Mouse (Mus musculus) heart, embryonic 13.5 days (tissue): Measurements from ENCODE around the gene Pcif1. TPM values are rescaled to one million over a fixed set of nuclear protein-coding genes. Genes with fewer than 3 reads are reported as not detected.
"Not testable (repeated sequence)": the region's sequence is repeated elsewhere in the genome, so short reads cannot be mapped to it uniquely, and the experiment has no call there.

Experiments
- ATAC-seq: fragments of 200-750 bp; cut with Nextera tagmentation; 2 replicates; pipeline ENCODE4 v1.8.0; 2017; ENCODE audit warnings: moderate TSS enrichment; ENCODE audit not compliant: insufficient number of reproducible peaks, low FRiP score, low TSS enrichment; ENCODE audit errors: extremely low read depth
- H3K27ac ChIP-seq: fragments of 300-500 bp; sonication (generic); replicated peaks from 2 replicates; pipeline ENCODE4 v1.5.1; 2015; ENCODE audit warnings: moderate library complexity, mild to moderate bottlenecking, inconsistent platforms
- H3K27me3 ChIP-seq: fragments of 300-500 bp; sonication (generic); replicated peaks from 2 replicates; pipeline ENCODE4 v1.6.1; 2015; ENCODE audit warnings: mild to moderate bottlenecking, inconsistent platforms
- H3K36me3 ChIP-seq: fragments of 300-500 bp; sonication (generic); 2 replicates; pipeline ENCODE4 v1.6.1; 2015; ENCODE audit warnings: mild to moderate bottlenecking, inconsistent platforms
- H3K4me1 ChIP-seq: fragments of 300-500 bp; sonication (generic); 2 replicates; pipeline ENCODE4 v1.6.1; 2015; ENCODE audit warnings: inconsistent platforms
- H3K4me2 ChIP-seq: fragments of 300-500 bp; sonication (generic); 2 replicates; pipeline ENCODE4 v1.6.1; 2015; ENCODE audit warnings: inconsistent platforms, mild to moderate bottlenecking, moderate library complexity
- H3K4me3 ChIP-seq: fragments of 300-500 bp; sonication (generic); 2 replicates; pipeline ENCODE4 v1.5.1; 2015; ENCODE audit warnings: moderate library complexity, mild to moderate bottlenecking, inconsistent platforms
- H3K9ac ChIP-seq: fragments of 300-500 bp; sonication (generic); 2 replicates; pipeline ENCODE4 v1.6.1; 2015; ENCODE audit warnings: inconsistent platforms, mild to moderate bottlenecking, moderate library complexity
- H3K9me3 ChIP-seq: fragments of 300-500 bp; sonication (generic); 2 replicates; pipeline ENCODE4 v1.6.1; 2016; ENCODE audit warnings: inconsistent platforms
- WGBS: fragments of 180-500 bp; shearing (Covaris S2); methylation state at CpG from one replicate; pipeline ENCODE4 v1.1.7; 2015; ENCODE audit warnings: mixed read lengths; 5-methylcytosine and 5-hydroxymethylcytosine counted together
- polyA plus RNA-seq: library from polyadenylated mRNA; unstranded; fragments of >200 nt; fragmentation: Nextera tagmentation; extraction: Ambion mirVana; gene quantifications from 2 replicates; pipeline ENCODE4 v1.2.1, GENCODE M21; 2015

Pcif1 gene
- polyA plus RNA-seq, 1 experiment from 2014 or later, result 56.0 TPM

- H3K27ac ChIP-seq, result peak overlapping the region; percentile 94
- 21% methylated on average over 16 of the region's 16 CpGs for WGBS
- H3K4me3 ChIP-seq, result no peak overlapping the region
- peak; percentile 78 for ATAC-seq
- H3K9me3 ChIP-seq, result 0 out of 2 replicates have a peak, but pooled peaks cover 5% of the 10 kb centered on the region
- H3K9ac ChIP-seq, result peak overlapping the region; percentile 55
- no peaks in the 10 kb centered on the region for H3K27me3 ChIP-seq
- H3K4me1 ChIP-seq, result peaks cover 31% of the 10 kb centered on the region
- no peaks in the 10 kb centered on the region; the same call in 1 of the 2 replicates for H3K36me3 ChIP-seq
- peak overlapping the region; percentile 22 for H3K4me2 ChIP-seq
These were observed 12.2 kb upstream of the Pcif1 start for GRCm38 (mm10) chr2:164866741-164867551.

DNA sequence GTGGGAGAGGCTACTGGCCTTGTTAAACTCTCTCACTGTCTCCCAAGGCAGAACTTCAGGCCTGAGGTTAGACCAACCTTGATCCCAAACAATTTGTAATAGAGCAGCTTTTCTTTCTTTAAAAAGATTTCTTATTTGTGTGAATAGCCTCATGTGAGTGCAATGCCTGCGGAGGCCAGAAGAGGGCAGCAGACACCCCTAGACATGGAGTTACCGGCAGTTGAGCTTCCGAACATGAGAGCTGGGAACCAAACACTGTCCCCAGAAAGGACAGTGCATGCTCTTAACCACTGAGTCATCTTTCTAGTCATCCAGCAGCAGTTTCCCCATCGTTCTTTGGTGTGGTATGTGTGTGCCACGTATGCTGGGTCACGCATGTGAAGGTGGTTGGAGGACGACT lies 11.5 kb upstream of the Pcif1 start:
- no peak overlapping the region for H3K4me3 ChIP-seq
- ATAC-seq, result no peak
- 87% methylated on average over 7 of the region's 7 CpGs for WGBS

DNA sequence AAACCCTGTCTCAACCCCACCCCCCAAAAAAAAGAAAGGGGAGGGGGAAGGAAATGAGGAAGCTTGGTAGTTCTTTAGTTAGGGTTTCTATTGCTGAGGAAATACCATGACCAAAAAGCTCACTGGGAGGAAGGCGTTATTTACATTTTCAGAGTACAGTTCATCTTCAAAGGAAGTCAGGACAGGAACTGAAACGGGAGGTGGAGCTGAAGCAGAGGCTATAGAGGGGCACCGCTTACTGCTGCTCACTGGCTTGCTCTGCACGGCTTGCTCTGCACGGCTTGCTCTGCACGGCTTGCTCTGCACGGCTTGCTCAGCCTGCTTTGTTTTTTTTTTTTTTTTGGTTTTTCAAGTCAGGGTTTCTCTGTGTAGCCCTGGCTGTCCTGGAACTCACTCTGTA lies 10.6 kb upstream of the Pcif1 start:
- H3K9ac ChIP-seq, result no peak overlapping the region
- WGBS, result 63% methylated on average over 7 of the region's 7 CpGs
- peaks cover 21% of the 10 kb centered on the region for H3K4me1 ChIP-seq
- H3K4me2 ChIP-seq, result no peak overlapping the region
- H3K27ac ChIP-seq, result no peak overlapping the region
- H3K9me3 ChIP-seq, result 0 out of 2 replicates have a peak, but pooled peaks cover 5% of the 10 kb centered on the region
- no peaks in the 10 kb centered on the region; the same call in 1 of the 2 replicates for H3K36me3 ChIP-seq
- no peak overlapping the region for H3K4me3 ChIP-seq
- ATAC-seq, result no peak
- H3K27me3 ChIP-seq, result no peaks in the 10 kb centered on the region

More for the DNA sequence above, 11.5 kb upstream of the Pcif1 start:
- Histone ChIP-seq H3K4me2 (no peak overlapping the region), H3K9ac (no peak overlapping the region), H3K4me1 (peaks cover 25% of the 10 kb centered on the region), H3K36me3 (no peaks in the 10 kb centered on the region; the same call in 1 of the 2 replicates), H3K9me3 (0 out of 2 replicates have a peak, but pooled peaks cover 5% of the 10 kb centered on the region), H3K27ac (peak overlapping the region; percentile 94), H3K27me3 (no peaks in the 10 kb centered on the region)

DNA sequence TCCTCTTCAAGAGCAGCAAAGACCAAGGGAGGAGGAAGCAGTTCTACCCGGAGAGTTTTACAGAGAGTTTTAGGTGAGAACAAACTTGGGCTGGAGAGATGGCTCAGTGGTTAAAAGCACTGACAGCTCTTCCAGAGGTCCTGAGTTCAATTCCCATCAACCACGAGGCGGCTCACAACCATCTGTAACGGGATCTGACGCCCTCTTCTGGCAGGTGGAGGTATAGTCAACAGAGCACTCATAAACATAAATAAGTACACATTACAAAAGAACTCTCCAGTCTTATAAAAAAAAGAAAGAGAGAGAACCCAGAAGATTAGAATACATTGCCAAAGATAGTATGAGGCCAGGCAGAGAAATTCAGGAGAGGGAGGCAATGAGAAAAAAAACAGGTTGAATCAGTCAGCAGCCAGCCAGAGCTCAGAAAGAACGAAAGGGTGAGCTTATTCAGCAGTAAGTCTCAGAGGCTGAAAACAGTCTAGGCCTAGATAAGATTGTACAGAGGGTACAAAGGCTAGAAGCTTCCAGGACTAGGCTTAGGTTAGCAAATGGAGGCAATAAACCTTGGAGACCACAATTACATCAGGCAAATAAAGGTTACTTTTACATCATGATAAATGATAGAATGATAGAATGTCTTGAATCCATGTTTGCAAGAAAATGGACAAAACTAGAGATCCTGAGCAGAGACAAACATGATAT lies 7.4 kb upstream of the Pcif1 start:
- ATAC-seq, result no peak
- no peaks in the 10 kb centered on the region; the same call in 1 of the 2 replicates for H3K36me3 ChIP-seq

GRCm38 (mm10) chr2:164873621-164874020 lies 5.5 kb upstream of the Pcif1 start:
- no peaks in the 10 kb centered on the region for H3K9me3 ChIP-seq
- no peak for ATAC-seq
- 56% methylated on average over 3 of the region's 3 CpGs for WGBS
- peaks cover 30% of the 10 kb centered on the region for H3K4me1 ChIP-seq
- peak overlapping the region; percentile 55; the same call in 1 of the 2 replicates for H3K9ac ChIP-seq
- no peak overlapping the region for H3K4me2 ChIP-seq
- no peaks in the 10 kb centered on the region for H3K27me3 ChIP-seq
- no peak overlapping the region for H3K4me3 ChIP-seq
- H3K36me3 ChIP-seq, result peaks cover 7% of the 10 kb centered on the region
- peak overlapping the region; percentile 81 for H3K27ac ChIP-seq

More for the DNA sequence above, 7.4 kb upstream of the Pcif1 start:
- no peak overlapping the region for H3K27ac ChIP-seq
- H3K4me2 ChIP-seq, result no peak overlapping the region
- no peak overlapping the region for H3K9ac ChIP-seq
- no peaks in the 10 kb centered on the region for H3K27me3 ChIP-seq
- no peak overlapping the region for H3K4me3 ChIP-seq
- 46% methylated on average over 6 of the region's 6 CpGs for WGBS
- peaks cover 28% of the 10 kb centered on the region for H3K4me1 ChIP-seq
- H3K9me3 ChIP-seq, result 0 out of 2 replicates have a peak, but pooled peaks cover 5% of the 10 kb centered on the region

DNA sequence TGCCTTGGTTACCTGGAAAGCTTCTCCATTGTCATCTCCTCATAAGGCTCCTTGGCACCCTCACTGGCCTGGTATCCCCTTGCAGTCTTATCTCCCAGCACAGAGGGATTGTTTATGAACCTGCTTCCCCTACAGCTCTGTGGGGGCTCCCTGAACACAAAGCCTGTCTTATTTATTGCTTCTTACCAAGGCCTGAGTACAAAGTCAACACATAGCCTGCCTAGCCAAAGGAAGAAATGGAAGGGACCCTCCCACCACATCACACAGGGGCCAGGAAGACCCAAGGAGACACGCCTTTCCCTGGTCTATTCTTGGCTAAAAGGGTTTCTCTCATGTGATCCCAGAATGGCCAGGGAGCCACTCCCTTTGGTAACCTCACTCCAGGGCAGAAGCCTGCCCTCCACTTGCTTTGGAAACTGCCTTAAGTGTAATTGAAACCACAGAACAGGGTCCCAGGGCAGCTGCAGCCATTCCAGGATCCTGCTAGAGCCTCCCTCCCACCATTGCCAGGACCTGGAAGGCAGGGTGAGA lies 4.8 kb upstream of the Pcif1 start:
- ATAC-seq, result no peak
- peaks cover 30% of the 10 kb centered on the region for H3K4me1 ChIP-seq
- WGBS, result 3% methylated on average over 1 of the region's 1 CpGs
- no peaks in the 10 kb centered on the region for H3K9me3 ChIP-seq
- H3K27me3 ChIP-seq, result no peaks in the 10 kb centered on the region
- peak overlapping the region; percentile 55 for H3K9ac ChIP-seq
- H3K4me3 ChIP-seq, result no peak overlapping the region
- H3K36me3 ChIP-seq, result peaks cover 7% of the 10 kb centered on the region
- H3K4me2 ChIP-seq, result no peak overlapping the region
- peak overlapping the region; percentile 81 for H3K27ac ChIP-seq

- 39% methylated on average over 2 of the region's 2 CpGs for WGBS
- peaks cover 36% of the 10 kb centered on the region for H3K4me1 ChIP-seq
- not testable (repeated sequence) for H3K27ac ChIP-seq, H3K9me3 ChIP-seq, H3K4me3 ChIP-seq, H3K36me3 ChIP-seq, ATAC-seq, H3K4me2 ChIP-seq, H3K27me3 ChIP-seq, H3K9ac ChIP-seq
These were observed 3.5 kb upstream of the Pcif1 start for GRCm38 (mm10) chr2:164875648-164876047.

GRCm38 (mm10) chr2:164877376-164878215 lies 1.5 kb upstream of the Pcif1 start:
- not testable (repeated sequence) for ATAC-seq, H3K9me3 ChIP-seq, H3K36me3 ChIP-seq, H3K27me3 ChIP-seq
- Histone ChIP-seq H3K9ac (peak overlapping the region; percentile 100; the same call in 1 of the 2 replicates), H3K4me2 (peak overlapping the region; percentile 79), H3K27ac (peak overlapping the region; percentile 100), H3K4me3 (peak overlapping the region; percentile 94), H3K4me1 (peaks cover 41% of the 10 kb centered on the region)
- 72% methylated on average over 11 of the region's 11 CpGs for WGBS

DNA sequence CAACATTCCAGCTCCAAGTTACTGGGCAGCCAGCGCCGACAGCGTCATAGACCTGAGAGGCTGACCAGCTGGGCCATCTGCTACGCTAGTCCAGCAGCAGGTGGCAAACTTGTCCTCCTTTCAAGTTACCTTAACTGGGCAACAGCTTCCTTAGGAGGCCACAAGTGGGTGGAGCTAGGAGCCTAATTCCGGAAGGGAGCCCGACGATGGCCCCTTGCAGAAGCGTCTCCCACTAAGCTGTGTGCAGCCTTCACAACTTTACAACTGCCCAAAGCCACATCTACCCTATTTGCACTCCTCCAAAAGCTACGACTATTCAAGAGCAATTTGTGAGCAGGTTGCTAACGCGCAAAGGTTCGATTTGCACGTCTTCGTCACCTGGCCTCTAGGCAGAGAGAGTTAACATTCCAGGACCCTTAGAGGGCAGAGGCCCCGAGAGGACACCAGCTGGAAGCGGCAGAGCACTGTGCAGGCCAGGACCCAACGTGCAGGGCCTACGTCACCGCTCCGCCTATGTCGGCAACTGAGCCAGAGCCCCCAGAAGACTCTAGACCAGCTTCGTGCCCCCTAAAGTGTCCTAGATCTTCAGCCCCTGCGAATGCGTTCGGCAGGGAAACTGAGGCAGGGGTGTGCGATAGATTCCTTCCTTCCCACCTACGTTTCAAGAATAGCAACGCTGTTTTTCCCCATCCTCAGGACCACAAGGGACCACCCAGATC lies 436 bp upstream of the Pcif1 start:
- WGBS, result 2% methylated on average over 28 of the region's 28 CpGs
- peak; percentile 32; the same call in 1 of the 2 replicates for ATAC-seq

GRCm38 (mm10) chr2:164879568-164880277 lies 619 bp downstream of the Pcif1 start:
- Histone ChIP-seq H3K36me3 (peaks cover 30% of the 10 kb centered on the region), H3K4me3 (peak overlapping the region; percentile 94), H3K27me3 (no peaks in the 10 kb centered on the region), H3K9ac (peak overlapping the region; percentile 100), H3K4me2 (peak overlapping the region; percentile 79), H3K27ac (peak overlapping the region; percentile 100), H3K9me3 (no peaks in the 10 kb centered on the region), H3K4me1 (peaks cover 29% of the 10 kb centered on the region)
- peak; percentile 84 for ATAC-seq
- under 1% methylated on average over 64 of the region's 72 CpGs for WGBS

More for the DNA sequence above, 436 bp upstream of the Pcif1 start:
- Histone ChIP-seq H3K4me3 (peak overlapping the region; percentile 94), H3K9ac (peak overlapping the region; percentile 100), H3K27me3 (no peaks in the 10 kb centered on the region), H3K27ac (peak overlapping the region; percentile 100), H3K9me3 (no peaks in the 10 kb centered on the region), H3K4me1 (peaks cover 39% of the 10 kb centered on the region), H3K4me2 (peak overlapping the region; percentile 79), H3K36me3 (peaks cover 19% of the 10 kb centered on the region)
